Mouse (Mus musculus) layer of hippocampus, postnatal 14 days (tissue): Measurements from ENCODE around the gene AI661453. TPM values are rescaled to one million over a fixed set of nuclear protein-coding genes. Genes with fewer than 3 reads are reported as not detected.

ENCODE experiments used
- total RNA-seq, 2 experiments: library from RNA; stranded (reverse); gene quantifications; 2 replicates each; pipeline ENCODE4 v1.2.3; 2021

The AI661453 gene
- total RNA-seq, 2 experiments from 2014 or later, result 0.28 to 0.48 TPM

Other genes starting within 250 kb of the AI661453 start
- gene Mrps10, start 67.7 kb upstream of the AI661453 start, total RNA-seq, result 10 to 100 TPM; 23.5 to 28.5 TPM
- 1 to 10 TPM in 1 of 2 experiments, under 1 TPM in 1; 0.83 to 1.0 TPM for gene Guca1b, start 51.2 kb upstream of the AI661453 start, total RNA-seq
- gene Guca1a, start 36.0 kb upstream of the AI661453 start, total RNA-seq, result under 1 TPM in 1 of 2 experiments, not detected in 1; 0.39 TPM
- not detected for gene 1700001C19Rik, start 761 bp downstream of the AI661453 start, total RNA-seq
- 10 to 100 TPM; 14.8 to 16.4 TPM for gene Taf8, start 65.7 kb downstream of the AI661453 start, total RNA-seq
- 10 to 100 TPM; 39.6 to 46.3 TPM for gene Ccnd3, start 68.4 kb downstream of the AI661453 start, total RNA-seq
- gene Bysl, start 174.9 kb downstream of the AI661453 start, total RNA-seq, result 10 to 100 TPM; 17.7 to 21.0 TPM
- 10 to 100 TPM; 26.3 to 32.3 TPM for gene Med20, start 175.0 kb downstream of the AI661453 start, total RNA-seq
- gene Gm20517, start 175.0 kb downstream of the AI661453 start, total RNA-seq, result 1 to 10 TPM; 6.1 to 6.6 TPM
- gene Usp49, start 194.1 kb downstream of the AI661453 start, total RNA-seq, result 10 to 100 TPM; 12.2 to 13.1 TPM